Mouse (Mus musculus) hindbrain, embryonic 16.5 days (tissue): ENCODE results near the gene Golph3. TPM values are rescaled to one million over a fixed set of nuclear protein-coding genes. Genes with fewer than 3 reads are reported as not detected.

Source experiments
- ATAC-seq: fragments of 200-750 bp; cut with Nextera tagmentation; 2 replicates; pipeline ENCODE4 v1.8.0; 2017; ENCODE audit warnings: moderate TSS enrichment, moderate library complexity
- H3K27ac ChIP-seq: fragments of 300-500 bp; sonication (generic); 2 replicates; pipeline ENCODE4 v1.5.1; 2014; ENCODE audit warnings: low read depth, mild to moderate bottlenecking, control low read depth, low read length, moderate library complexity
- H3K27me3 ChIP-seq: fragments of 300-500 bp; sonication (generic); replicated peaks from 2 replicates; pipeline ENCODE4 v1.6.1; 2014; ENCODE audit warnings: low read length; ENCODE audit not compliant: control insufficient read depth, insufficient read depth
- H3K36me3 ChIP-seq: fragments of 300-500 bp; sonication (generic); 2 replicates; pipeline ENCODE4 v1.6.1; 2014; ENCODE audit warnings: mild to moderate bottlenecking, low read length, moderate library complexity, mixed read lengths; ENCODE audit not compliant: control insufficient read depth, insufficient read depth
- H3K4me1 ChIP-seq: fragments of 300-500 bp; sonication (generic); 2 replicates; pipeline ENCODE4 v1.6.1; 2014; ENCODE audit warnings: low read depth, low read length; ENCODE audit not compliant: control insufficient read depth, insufficient read depth
- H3K4me2 ChIP-seq: fragments of 300-500 bp; sonication (generic); 2 replicates; pipeline ENCODE4 v1.6.1; 2014; ENCODE audit warnings: mild to moderate bottlenecking, low read length, control low read depth, moderate library complexity
- H3K4me3 ChIP-seq: fragments of 300-500 bp; sonication (generic); 2 replicates; pipeline ENCODE4 v1.5.1; 2014; ENCODE audit warnings: mild to moderate bottlenecking, low read length, control low read depth, moderate library complexity
- H3K9ac ChIP-seq: fragments of 300-500 bp; sonication (generic); 2 replicates; pipeline ENCODE4 v1.6.1; 2014; ENCODE audit warnings: low read depth, mild to moderate bottlenecking, control low read depth, low read length, moderate library complexity
- H3K9me3 ChIP-seq: fragments of 300-500 bp; sonication (generic); 2 replicates; pipeline ENCODE4 v1.6.1; 2014; ENCODE audit warnings: mild to moderate bottlenecking, low read length, moderate library complexity; ENCODE audit not compliant: control insufficient read depth
- WGBS: fragments of 180-500 bp; shearing (Covaris S2); extraction: QIAGEN DNeasy Blood & Tissue Kit; methylation state at CpG from one replicate; pipeline ENCODE4 v1.1.7; 2014; 5-methylcytosine and 5-hydroxymethylcytosine counted together
- polyA plus RNA-seq: library from polyadenylated mRNA; unstranded; fragments of >200 nt; fragmentation: Nextera tagmentation; extraction: Ambion mirVana; gene quantifications from 2 replicates; pipeline ENCODE4 v1.2.1, GENCODE M21; 2015

The Golph3 gene
- polyA plus RNA-seq, 1 experiment from 2014 or later, result 64.2 TPM

GRCm38 (mm10) chr15:12376491-12377069, 55.3 kb downstream of the Golph3 start:
- ATAC-seq, result no peak
- Histone ChIP-seq H3K9me3 (no peaks in the 10 kb centered on the region), H3K27ac (no peak overlapping the region), H3K27me3 (no peaks in the 10 kb centered on the region), H3K4me1 (peaks cover 10% of the 10 kb centered on the region), H3K4me3 (no peak overlapping the region), H3K36me3 (no peaks in the 10 kb centered on the region), H3K9ac (no peak overlapping the region), H3K4me2 (no peak overlapping the region)
- 47% methylated on average over 13 of the region's 13 CpGs for WGBS

- Histone ChIP-seq H3K9me3 (no peaks in the 10 kb centered on the region), H3K27ac (no peak overlapping the region), H3K36me3 (no peaks in the 10 kb centered on the region), H3K9ac (no peak overlapping the region), H3K4me3 (no peak overlapping the region), H3K4me2 (no peak overlapping the region), H3K27me3 (no peaks in the 10 kb centered on the region), H3K4me1 (peaks cover 10% of the 10 kb centered on the region)
- WGBS, result 64% methylated on average over 10 of the region's 10 CpGs
- no peak for ATAC-seq
Observed at GRCm38 (mm10) chr15:12377800-12378199, 56.5 kb downstream of the Golph3 start.

GRCm38 (mm10) chr15:12380057-12380456, 58.8 kb downstream of the Golph3 start:
- Histone ChIP-seq H3K27me3 (no peaks in the 10 kb centered on the region), H3K4me1 (peaks cover 10% of the 10 kb centered on the region)

GRCm38 (mm10) chr15:12380548-12380947, 59.3 kb downstream of the Golph3 start:
- Histone ChIP-seq H3K9me3 (no peaks in the 10 kb centered on the region), H3K36me3 (no peaks in the 10 kb centered on the region), H3K27ac (no peak overlapping the region), H3K4me2 (no peak overlapping the region), H3K4me1 (peaks cover 6% of the 10 kb centered on the region), H3K9ac (no peak overlapping the region), H3K27me3 (no peaks in the 10 kb centered on the region), H3K4me3 (no peak overlapping the region)
- no peak for ATAC-seq
- 51% methylated on average over 5 of the region's 5 CpGs for WGBS

More at GRCm38 (mm10) chr15:12380057-12380456, 58.8 kb downstream of the Golph3 start:
- Histone ChIP-seq H3K9me3 (no peaks in the 10 kb centered on the region), H3K27ac (no peak overlapping the region), H3K9ac (no peak overlapping the region), H3K4me2 (no peak overlapping the region), H3K4me3 (no peak overlapping the region), H3K36me3 (no peaks in the 10 kb centered on the region)
- WGBS, result 90% methylated on average over 3 of the region's 3 CpGs
- ATAC-seq, result no peak

- ATAC-seq, result no peak
Observed at GRCm38 (mm10) chr15:12384679-12385078, 63.4 kb downstream of the Golph3 start.

GRCm38 (mm10) chr15:12388726-12389489, 67.7 kb downstream of the Golph3 start:
- Histone ChIP-seq H3K4me2 (no peak overlapping the region), H3K36me3 (no peaks in the 10 kb centered on the region), H3K9ac (no peak overlapping the region), H3K4me3 (no peak overlapping the region), H3K4me1 (0 out of 2 replicates have a peak, but pooled peaks cover 2% of the 10 kb centered on the region), H3K9me3 (no peaks in the 10 kb centered on the region), H3K27me3 (no peaks in the 10 kb centered on the region), H3K27ac (no peak overlapping the region)
- 43% methylated on average over 15 of the region's 15 CpGs for WGBS
- ATAC-seq, result peak; percentile 50

More at GRCm38 (mm10) chr15:12384679-12385078, 63.4 kb downstream of the Golph3 start:
- Histone ChIP-seq H3K4me1 (0 out of 2 replicates have a peak, but pooled peaks cover 2% of the 10 kb centered on the region), H3K4me2 (no peak overlapping the region), H3K27me3 (no peaks in the 10 kb centered on the region), H3K4me3 (no peak overlapping the region), H3K27ac (no peak overlapping the region), H3K9me3 (no peaks in the 10 kb centered on the region), H3K36me3 (no peaks in the 10 kb centered on the region), H3K9ac (no peak overlapping the region)
- WGBS, result 87% methylated on average over 13 of the region's 13 CpGs

- no peak overlapping the region for H3K4me2 ChIP-seq
- no peak overlapping the region for H3K9ac ChIP-seq
- H3K4me3 ChIP-seq, result no peak overlapping the region
- 93% methylated on average over 10 of the region's 10 CpGs for WGBS
- no peaks in the 10 kb centered on the region for H3K36me3 ChIP-seq
- H3K9me3 ChIP-seq, result no peaks in the 10 kb centered on the region
- ATAC-seq, result no peak
- no peaks in the 10 kb centered on the region for H3K4me1 ChIP-seq
- H3K27me3 ChIP-seq, result no peaks in the 10 kb centered on the region
- H3K27ac ChIP-seq, result no peak overlapping the region
Observed at GRCm38 (mm10) chr15:12394758-12395157, 73.5 kb downstream of the Golph3 start.

- Histone ChIP-seq H3K9ac (no peak overlapping the region), H3K9me3 (no peaks in the 10 kb centered on the region), H3K4me3 (no peak overlapping the region), H3K4me2 (no peak overlapping the region), H3K36me3 (no peaks in the 10 kb centered on the region), H3K27me3 (no peaks in the 10 kb centered on the region), H3K27ac (no peak overlapping the region), H3K4me1 (no peaks in the 10 kb centered on the region)
- ATAC-seq, result no peak
- WGBS, result 82% methylated on average over 6 of the region's 6 CpGs
Observed at GRCm38 (mm10) chr15:12397032-12397431, 75.8 kb downstream of the Golph3 start.
